Mouse (Mus musculus): ENCODE results near the gene Nadsyn1. TPM values are rescaled to one million over a fixed set of nuclear protein-coding genes. Genes with fewer than 3 reads are reported as not detected.

Gene Nadsyn1
- total and polyA plus RNA-seq, 3 experiments = 7.4 to 10.0 TPM; not detected in 1

- TF ChIP-seq ELF1 (IDR thresholded peaks at IDR 0.05; ENCODE audit: low read depth, low read length) = no peak
- TF ChIP-seq MAFK (IDR thresholded peaks at IDR 0.05; ENCODE audit: borderline replicate concordance, low read depth, low read length) = no peak
- no peak for TF ChIP-seq TAL1 (IDR thresholded peaks at IDR 0.05; ENCODE audit: low read length)
Measured at GRCm38 (mm10) chr7:143752056-143752455, 70.6 kb downstream of the Nadsyn1 start (continued).

- DNase-seq (ENCODE audit: low read depth, low spot score) = no peak
- no peak overlapping the region for H3K4me3 ChIP-seq (ENCODE audit: control insufficient read depth in 1 of 2, insufficient read depth in 1 of 2, low read depth in 2 of 2, low read length in 2 of 2)
- H3K79me2 ChIP-seq (ENCODE audit: control insufficient read depth, insufficient read depth, low read length, poor library complexity) = no peaks in the 10 kb centered on the region
- H3K36me3 ChIP-seq (ENCODE audit: control insufficient read depth in 1 of 2, insufficient read depth in 2 of 2, low read length in 2 of 2) = peaks cover 0 to 5% of the 10 kb centered on the region in 2 experiments; a peak in 1 of 4 replicates
- H3K27me3 ChIP-seq (ENCODE audit: control insufficient read depth in 1 of 2, insufficient read depth in 2 of 2, low read length in 2 of 2) = no peaks in the 10 kb centered on the region
- no peak for TF ChIP-seq ZC3H11A (IDR thresholded peaks at IDR 0.05; ENCODE audit: low read depth, low read length)
- TF ChIP-seq SMC3 (IDR thresholded peaks at IDR 0.05; ENCODE audit: low read depth, low read length) = no peak
- H3K27ac ChIP-seq (ENCODE audit: control insufficient read depth, low read depth, low read length) = no peak overlapping the region
- peaks cover 2 to 10% of the 10 kb centered on the region in 2 experiments; a peak in 3 of 4 replicates for H3K4me1 ChIP-seq (ENCODE audit: control insufficient read depth in 1 of 2, insufficient read depth in 2 of 2, low read length in 2 of 2)
- no peak overlapping the region for H3K9ac ChIP-seq (ENCODE audit: control insufficient read depth, low read depth, low read length, poor library complexity, severe bottlenecking)
- no peaks in the 10 kb centered on the region for H3K9me3 ChIP-seq (replicated peaks; ENCODE audit: insufficient read depth, low read length)
Measured at GRCm38 (mm10) chr7:143751380-143751779, 71.3 kb downstream of the Nadsyn1 start.

GRCm38 (mm10) chr7:143749045-143749444 is 73.6 kb downstream of the Nadsyn1 start:
- no peak overlapping the region for H3K27ac ChIP-seq (ENCODE audit: control insufficient read depth, low read depth, low read length)
- H3K9ac ChIP-seq (ENCODE audit: control insufficient read depth, low read depth, low read length, poor library complexity, severe bottlenecking) = no peak overlapping the region
- no peak for DNase-seq (ENCODE audit: low read depth, low spot score)
- H3K79me2 ChIP-seq (ENCODE audit: control insufficient read depth, insufficient read depth, low read length, poor library complexity) = no peaks in the 10 kb centered on the region
- no peak overlapping the region for H3K4me3 ChIP-seq (ENCODE audit: control insufficient read depth in 1 of 2, insufficient read depth in 1 of 2, low read depth in 2 of 2, low read length in 2 of 2)
- no peaks in the 10 kb centered on the region for H3K4me1 ChIP-seq (ENCODE audit: control insufficient read depth in 1 of 2, insufficient read depth in 2 of 2, low read length in 2 of 2)
- no peak for TF ChIP-seq E2F4 (IDR thresholded peaks at IDR 0.05; ENCODE audit: borderline replicate concordance, low read depth, low read length)
- no peak for TF ChIP-seq GATA1 (IDR thresholded peaks at IDR 0.05; ENCODE audit: low read depth, low read length)
- no peak for TF ChIP-seq CHD2 (IDR thresholded peaks at IDR 0.05; ENCODE audit: low read length)
- TF ChIP-seq NELFE (IDR thresholded peaks at IDR 0.05; ENCODE audit: low read depth, low read length) = no peak
- TF ChIP-seq TAL1 (IDR thresholded peaks at IDR 0.05; ENCODE audit: low read length) = no peak
- no peak for TF ChIP-seq MYC (IDR thresholded peaks at IDR 0.05; ENCODE audit: low read depth, low read length)
- no peak for TF ChIP-seq POLR2AphosphoS5 (IDR thresholded peaks at IDR 0.05; ENCODE audit: borderline replicate concordance, low read depth, low read length)
- no peak for TF ChIP-seq MEF2A (IDR thresholded peaks at IDR 0.05; ENCODE audit: extremely low read depth, insufficient replicate concordance, low read depth, low read length, poor library complexity, severe bottlenecking)
- no peaks in the 10 kb centered on the region for H3K36me3 ChIP-seq (ENCODE audit: control insufficient read depth in 1 of 2, insufficient read depth in 2 of 2, low read length in 2 of 2)
- H3K9me3 ChIP-seq (replicated peaks; ENCODE audit: insufficient read depth, low read length) = no peaks in the 10 kb centered on the region
- H3K27me3 ChIP-seq (ENCODE audit: control insufficient read depth in 1 of 2, insufficient read depth in 2 of 2, low read length in 2 of 2) = no peaks in the 10 kb centered on the region

Data from MEL (cell line).